Mouse (Mus musculus) thymus, adult 2 months (tissue): ENCODE measurements at regions not wholly inside any gene's neighbourhood (a gene's known extent, or its start where the extent isn't known, plus 50 kb on each side); places are given as distances from the start of the nearest gene placed in this dataset.
"Not testable (repeated sequence)": the region's sequence is repeated elsewhere in the genome, so short reads cannot be mapped to it uniquely, and the experiment has no call there.

Experiments
- CTCF ChIP-seq: fragments of 200-500 bp; IDR thresholded peaks from 2 replicates; pipeline ENCODE4 v1.5.1; 2012; ENCODE audit warnings: mild to moderate bottlenecking, control low read depth, low read length, moderate library complexity, borderline replicate concordance; ENCODE audit not compliant: control insufficient read depth, poor library complexity, insufficient read depth; ENCODE audit errors: extremely low read depth
- POLR2A ChIP-seq: fragments of 200-500 bp; IDR thresholded peaks from 2 replicates; pipeline ENCODE4 v1.6.1; 2012; ENCODE audit warnings: mild to moderate bottlenecking, low read length, control low read depth, moderate library complexity; ENCODE audit not compliant: control insufficient read depth, poor library complexity, insufficient read depth; ENCODE audit errors: extremely low read depth

- TF ChIP-seq POLR2A, CTCF: not testable (repeated sequence)
Observed at GRCm38 (mm10) chr7:138454498-138455225, 57.1 kb upstream of the Tcerg1l start.
